Mouse (Mus musculus) midbrain, embryonic 13.5 days (tissue): Measurements from ENCODE around the gene Gdf1. TPM values are rescaled to one million over a fixed set of nuclear protein-coding genes. Genes with fewer than 3 reads are reported as not detected.

Experiments used
- ATAC-seq: fragments of 200-750 bp; cut with Nextera tagmentation; 2 replicates; pipeline ENCODE4 v1.8.0; 2017; ENCODE audit warnings: mild to moderate bottlenecking, moderate TSS enrichment, moderate library complexity
- H3K27ac ChIP-seq: fragments of 300-500 bp; sonication (generic); 2 replicates; pipeline ENCODE4 v1.5.1; 2015; ENCODE audit warnings: inconsistent platforms, mild to moderate bottlenecking, moderate library complexity
- H3K27me3 ChIP-seq: fragments of 300-500 bp; sonication (generic); 2 replicates; pipeline ENCODE4 v1.6.1; 2015; ENCODE audit warnings: mild to moderate bottlenecking, inconsistent platforms
- H3K36me3 ChIP-seq: fragments of 300-500 bp; sonication (generic); 2 replicates; pipeline ENCODE4 v1.6.1; 2015; ENCODE audit warnings: mild to moderate bottlenecking, inconsistent platforms
- H3K4me1 ChIP-seq: fragments of 300-500 bp; sonication (generic); replicated peaks from 2 replicates; pipeline ENCODE4 v1.6.1; 2015; ENCODE audit warnings: inconsistent platforms
- H3K4me2 ChIP-seq: fragments of 300-500 bp; sonication (generic); replicated peaks from 2 replicates; pipeline ENCODE4 v1.6.1; 2015; ENCODE audit warnings: moderate library complexity, mild to moderate bottlenecking, inconsistent platforms
- H3K4me3 ChIP-seq: fragments of 300-500 bp; sonication (generic); replicated peaks from 2 replicates; pipeline ENCODE4 v1.5.1; 2015; ENCODE audit warnings: mild to moderate bottlenecking, inconsistent platforms
- H3K9ac ChIP-seq: fragments of 300-500 bp; sonication (generic); replicated peaks from 2 replicates; pipeline ENCODE4 v1.6.1; 2015; ENCODE audit warnings: mild to moderate bottlenecking, inconsistent platforms
- H3K9me3 ChIP-seq: fragments of 300-500 bp; sonication (generic); 2 replicates; pipeline ENCODE4 v1.6.1; 2016; ENCODE audit warnings: mild to moderate bottlenecking, inconsistent platforms
- WGBS: fragments of 180-500 bp; shearing (Covaris S2); methylation state at CpG from one replicate; pipeline ENCODE4 v1.1.7; 2015; 5-methylcytosine and 5-hydroxymethylcytosine counted together
- polyA plus RNA-seq: library from polyadenylated mRNA; unstranded; fragments of >200 nt; fragmentation: Nextera tagmentation; extraction: Ambion mirVana; gene quantifications from 2 replicates; pipeline ENCODE4 v1.2.1, GENCODE M21; 2015

Gene Gdf1
- 3.7 and 6.0 TPM in 2 replicates for polyA plus RNA-seq

DNA sequence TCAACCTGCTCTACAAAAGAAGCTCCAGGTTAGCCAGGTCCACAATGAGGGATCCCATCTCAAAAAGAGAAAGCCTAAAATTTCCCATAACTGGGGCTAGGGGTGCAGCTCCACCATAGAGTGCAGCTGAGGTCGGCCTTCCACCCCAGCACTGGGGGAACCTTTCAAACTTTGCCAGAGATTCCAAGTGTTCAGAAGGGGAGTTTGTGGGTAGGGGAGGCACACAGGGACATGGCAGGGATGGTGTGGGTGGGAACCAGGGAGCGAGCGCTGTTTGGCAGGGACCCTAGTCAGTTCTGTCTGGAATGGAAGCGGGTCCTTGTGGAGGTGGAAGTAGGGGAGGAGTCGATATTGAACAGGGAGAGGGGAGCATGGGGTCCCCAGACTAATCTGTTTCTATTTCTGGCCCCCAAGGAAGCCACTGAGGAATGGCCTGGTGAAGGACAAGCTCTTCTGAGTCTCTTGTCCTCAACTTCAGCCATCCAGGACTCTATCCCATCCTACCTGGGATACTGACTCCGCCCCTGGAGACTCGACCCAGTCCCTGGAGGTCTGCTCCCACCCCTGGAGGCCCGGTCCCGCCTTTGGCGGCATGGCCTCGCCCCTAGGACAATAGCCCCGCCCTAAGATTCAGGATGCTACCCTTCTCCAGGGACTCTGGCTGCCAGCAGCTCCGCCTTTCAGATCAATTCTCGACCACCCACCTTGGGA, at the start of gene Gdf1:
Gdf1 (plus strand) TSS at position 694 of the 711 bp plus-strand sequence.
- Histone ChIP-seq H3K9me3 (no peaks in the 10 kb centered on the region), H3K4me3 (no peak within 1 kb of the TSS; the same call in 1 of the 2 replicates), H3K4me1 (peaks cover 37% of the 10 kb centered on the region), H3K36me3 (peaks cover 82% of the 10 kb centered on the region), H3K27me3 (peaks cover 15% of the 10 kb centered on the region), H3K4me2 (peak within 1 kb of the TSS; percentile 36), H3K27ac (0 out of 2 replicates have a peak within 1 kb of the TSS, but pooled peaks have one; percentile 25), H3K9ac (peak within 1 kb of the TSS; percentile 48)
- no peak for ATAC-seq
- 22% methylated on average over 14 of the region's 14 CpGs for WGBS

GRCm38 (mm10) chr8:70281001-70281400, 48.6 kb upstream of the Gdf1 start:
- 39% methylated on average over 3 of the region's 3 CpGs for WGBS
- Histone ChIP-seq H3K4me2 (no peak overlapping the region), H3K9ac (no peak overlapping the region), H3K27ac (no peak overlapping the region), H3K4me1 (peaks cover 22% of the 10 kb centered on the region), H3K27me3 (no peaks in the 10 kb centered on the region), H3K9me3 (no peaks in the 10 kb centered on the region), H3K4me3 (no peak overlapping the region), H3K36me3 (peaks cover 13% of the 10 kb centered on the region)
- ATAC-seq, result no peak

DNA sequence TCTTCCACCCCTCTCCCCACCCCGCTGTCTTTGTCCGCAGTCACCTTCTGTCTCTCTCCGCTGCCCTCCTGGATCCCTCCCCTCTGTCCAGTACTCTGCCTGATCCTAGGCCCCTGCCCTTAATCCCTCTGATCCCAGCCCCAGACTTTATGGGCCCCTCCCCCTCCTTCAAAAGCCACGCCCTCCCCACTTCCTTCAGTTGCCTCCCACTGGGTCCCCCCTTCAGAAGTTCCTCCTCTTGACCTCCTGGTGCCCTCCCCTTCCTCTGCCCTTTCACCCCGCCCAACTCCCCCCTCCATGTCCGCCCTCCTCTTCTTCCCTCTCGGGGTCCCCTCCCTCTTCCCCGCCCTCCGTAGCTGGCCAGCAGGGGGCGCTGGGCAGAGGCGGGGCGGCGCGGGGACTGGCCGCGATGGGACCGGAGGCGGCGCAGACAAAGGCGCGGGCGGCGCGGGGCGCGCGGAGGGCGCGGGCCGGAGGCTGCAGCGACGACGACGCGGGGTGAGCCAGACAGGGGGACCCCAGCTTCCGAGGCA, 46.9 kb upstream of the Gdf1 start, which contains the start of gene Homer3:
Homer3 (plus strand) TSS at position 225 of the 533 bp plus-strand sequence.
- H3K9me3 ChIP-seq, result no peaks in the 10 kb centered on the region
- no peaks in the 10 kb centered on the region for H3K27me3 ChIP-seq
- H3K9ac ChIP-seq, result peak within 1 kb of the TSS; percentile 93
- peak within 1 kb of the TSS; percentile 90 for H3K4me3 ChIP-seq
- peak; percentile 88 for ATAC-seq
- peaks cover 30% of the 10 kb centered on the region for H3K36me3 ChIP-seq
- H3K4me2 ChIP-seq, result peak within 1 kb of the TSS; percentile 88
- 1% methylated on average over 36 of the region's 36 CpGs for WGBS
- H3K4me1 ChIP-seq, result peaks cover 22% of the 10 kb centered on the region
- H3K27ac ChIP-seq, result peak within 1 kb of the TSS; percentile 72

DNA sequence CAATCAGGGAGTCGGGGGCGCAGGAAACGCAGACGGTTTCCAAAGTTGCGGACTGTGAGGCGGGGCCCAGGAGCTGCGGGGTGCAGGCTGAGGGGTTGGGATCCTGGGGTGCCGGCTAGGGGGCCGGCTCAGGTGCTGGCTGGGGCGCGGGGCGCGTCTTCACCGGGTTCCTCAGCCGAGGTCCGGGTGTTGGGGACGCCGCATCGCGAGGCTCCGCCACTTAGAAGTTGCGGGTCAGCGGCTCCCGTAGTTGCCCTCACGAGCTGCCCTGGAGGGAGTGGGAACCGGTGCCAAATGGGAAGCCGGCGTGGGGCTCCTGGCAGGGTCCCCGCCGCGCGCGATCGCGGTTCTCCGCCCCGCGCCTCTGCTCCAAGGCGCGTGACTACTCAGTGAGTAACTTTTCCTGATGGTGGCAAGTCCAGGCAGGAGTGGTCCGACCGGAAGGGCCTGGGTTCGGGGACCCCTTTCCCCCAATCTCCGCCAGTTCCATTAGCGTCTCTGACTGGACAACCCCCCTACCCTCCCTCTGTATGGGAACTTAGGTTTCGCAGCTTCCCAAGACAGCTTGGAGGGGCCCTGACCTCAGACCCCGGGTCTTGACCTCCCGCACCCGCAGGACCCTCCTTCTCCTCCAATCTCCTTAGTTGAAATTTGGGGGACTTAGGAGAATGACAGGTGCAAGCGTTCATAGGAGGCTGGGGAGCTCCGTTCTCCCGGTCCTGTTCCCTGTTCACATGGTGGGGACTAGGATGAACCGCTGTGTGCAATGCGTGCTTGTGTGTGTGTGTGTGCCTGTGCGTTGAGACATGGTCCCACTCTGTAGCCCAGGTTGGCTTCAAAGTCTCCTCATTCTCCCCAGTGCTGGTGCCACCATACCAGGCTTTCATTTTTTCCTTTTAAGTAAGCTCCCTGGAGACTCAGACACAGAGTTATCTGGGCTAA, 46.2 kb upstream of the Gdf1 start:
- Histone ChIP-seq H3K4me2 (peak overlapping the region; percentile 88), H3K36me3 (peaks cover 38% of the 10 kb centered on the region), H3K4me3 (peak overlapping the region; percentile 90), H3K27ac (peak overlapping the region; percentile 72), H3K9me3 (no peaks in the 10 kb centered on the region), H3K27me3 (no peaks in the 10 kb centered on the region), H3K4me1 (peaks cover 22% of the 10 kb centered on the region), H3K9ac (peak overlapping the region; percentile 93)
- peak; percentile 66 for ATAC-seq
- WGBS, result under 1% methylated on average over 54 of the region's 55 CpGs

DNA sequence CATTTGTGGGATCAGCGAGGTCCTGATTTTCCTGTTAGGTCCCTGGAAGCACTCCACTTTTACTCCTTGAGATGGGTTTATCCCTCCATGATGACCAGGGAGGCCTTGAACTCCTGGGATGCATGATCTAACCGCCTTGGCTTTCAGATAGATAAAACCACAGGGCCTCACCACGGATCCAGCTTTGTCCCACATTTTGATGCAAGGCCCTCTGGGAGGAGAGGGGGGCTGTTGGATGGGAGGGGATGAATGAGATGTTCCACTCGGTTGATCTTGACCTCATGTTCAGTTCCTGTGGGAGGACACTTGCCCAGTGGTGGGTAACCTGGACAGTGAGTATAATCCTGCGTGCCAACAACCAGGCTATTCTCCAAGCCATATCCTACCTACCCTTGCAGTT, 45.2 kb upstream of the Gdf1 start:
- WGBS, result 68% methylated on average over 5 of the region's 5 CpGs
- Histone ChIP-seq H3K4me1 (peaks cover 22% of the 10 kb centered on the region), H3K4me2 (peak overlapping the region; percentile 88), H3K27ac (no peak overlapping the region), H3K9ac (no peak overlapping the region), H3K9me3 (no peaks in the 10 kb centered on the region), H3K36me3 (peaks cover 46% of the 10 kb centered on the region), H3K4me3 (0 out of 2 replicates have a peak overlapping the region, but pooled peaks have one; percentile 90), H3K27me3 (no peaks in the 10 kb centered on the region)
- no peak for ATAC-seq

- H3K4me3 ChIP-seq, result no peak overlapping the region
- no peak for ATAC-seq
- no peak overlapping the region for H3K4me2 ChIP-seq
- WGBS, result 97% methylated on average over 15 of the region's 15 CpGs
- H3K4me1 ChIP-seq, result peaks cover 22% of the 10 kb centered on the region
- no peaks in the 10 kb centered on the region for H3K27me3 ChIP-seq
- peaks cover 53% of the 10 kb centered on the region for H3K36me3 ChIP-seq
- H3K9me3 ChIP-seq, result no peaks in the 10 kb centered on the region
- no peak overlapping the region for H3K27ac ChIP-seq
- H3K9ac ChIP-seq, result no peak overlapping the region
These were observed 44.3 kb upstream of the Gdf1 start for GRCm38 (mm10) chr8:70285304-70285703.

GRCm38 (mm10) chr8:70286737-70287136, 42.9 kb upstream of the Gdf1 start:
- peaks cover 67% of the 10 kb centered on the region for H3K36me3 ChIP-seq
- no peak overlapping the region for H3K27ac ChIP-seq
- no peak overlapping the region for H3K4me3 ChIP-seq
- H3K4me2 ChIP-seq, result no peak overlapping the region
- H3K27me3 ChIP-seq, result no peaks in the 10 kb centered on the region
- H3K4me1 ChIP-seq, result peaks cover 22% of the 10 kb centered on the region
- no peak overlapping the region for H3K9ac ChIP-seq
- no peaks in the 10 kb centered on the region for H3K9me3 ChIP-seq
- ATAC-seq, result no peak
- 89% methylated on average over 8 of the region's 8 CpGs for WGBS

DNA sequence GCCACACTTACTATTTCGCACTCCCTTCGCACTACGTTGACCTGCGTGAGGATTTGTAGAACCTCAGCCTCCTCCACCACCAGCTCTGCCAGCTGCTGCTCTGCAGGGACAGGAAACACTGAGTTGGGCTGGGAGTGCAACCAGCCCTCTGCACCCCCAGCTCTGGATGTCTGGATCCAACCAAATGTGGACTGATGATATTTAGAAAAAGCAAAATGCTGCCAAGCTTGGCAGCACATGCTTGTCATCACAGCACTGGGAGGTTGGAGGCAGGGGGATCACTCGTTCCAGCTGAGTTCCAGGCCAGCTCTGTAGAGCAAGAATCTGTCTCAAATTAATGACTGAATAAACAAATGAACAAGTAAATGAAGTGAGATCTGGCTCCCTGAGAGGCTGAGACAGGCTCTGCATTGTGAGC, 35.6 kb upstream of the Gdf1 start:
- no peak overlapping the region for H3K9ac ChIP-seq
- no peaks in the 10 kb centered on the region for H3K4me1 ChIP-seq
- H3K4me3 ChIP-seq, result no peak overlapping the region
- no peak overlapping the region for H3K27ac ChIP-seq
- no peaks in the 10 kb centered on the region for H3K27me3 ChIP-seq
- H3K4me2 ChIP-seq, result no peak overlapping the region
- ATAC-seq, result no peak
- 83% methylated on average over 5 of the region's 5 CpGs for WGBS
- no peaks in the 10 kb centered on the region for H3K9me3 ChIP-seq
- peaks cover 93% of the 10 kb centered on the region for H3K36me3 ChIP-seq

DNA sequence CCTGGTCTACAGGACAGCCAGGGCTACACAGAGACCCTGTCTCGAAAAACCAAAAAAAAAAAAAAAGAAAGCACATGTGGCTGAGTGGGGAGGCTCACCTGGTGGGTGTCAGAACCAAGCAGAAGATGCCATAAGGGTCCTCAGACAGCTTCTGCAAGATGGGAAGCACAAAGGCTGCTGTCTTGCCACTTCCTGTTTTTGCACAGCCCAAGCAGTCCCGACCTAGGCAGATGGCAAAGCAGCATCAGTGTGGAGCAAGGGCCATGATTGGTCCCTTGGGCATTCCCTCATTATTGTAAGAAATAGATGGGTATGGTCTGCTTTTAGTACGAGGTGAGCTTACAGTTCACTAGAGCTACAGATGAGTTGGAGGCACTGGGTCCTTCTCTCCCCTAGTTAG, 28.7 kb upstream of the Gdf1 start:
- no peak overlapping the region for H3K4me2 ChIP-seq
- 81% methylated on average over 3 of the region's 3 CpGs for WGBS
- H3K4me1 ChIP-seq, result peaks cover 33% of the 10 kb centered on the region
- no peak overlapping the region for H3K4me3 ChIP-seq
- H3K27me3 ChIP-seq, result no peaks in the 10 kb centered on the region
- no peak for ATAC-seq
- H3K9ac ChIP-seq, result no peak overlapping the region
- peaks cover 60% of the 10 kb centered on the region for H3K36me3 ChIP-seq
- H3K27ac ChIP-seq, result no peak overlapping the region
- H3K9me3 ChIP-seq, result no peaks in the 10 kb centered on the region

GRCm38 (mm10) chr8:70302358-70302890, 27.2 kb upstream of the Gdf1 start, which contains the start of the genes Ddx49 and Cope:
Ddx49 (minus strand) TSS chr8:70302489.
Cope (plus strand) TSS chr8:70302518.
- Histone ChIP-seq H3K9ac (peak within 1 kb of the TSS; percentile 83), H3K9me3 (no peaks in the 10 kb centered on the region), H3K36me3 (peaks cover 57% of the 10 kb centered on the region), H3K27me3 (no peaks in the 10 kb centered on the region), H3K27ac (peak within 1 kb of the TSS; percentile 60; the same call in 1 of the 2 replicates), H3K4me3 (peak within 1 kb of the TSS; percentile 89), H3K4me1 (peaks cover 33% of the 10 kb centered on the region), H3K4me2 (peak within 1 kb of the TSS; percentile 97)
- peak; percentile 94 for ATAC-seq
- 0% methylated on average over 40 of the region's 40 CpGs for WGBS

GRCm38 (mm10) chr8:70302901-70303300, 26.7 kb upstream of the Gdf1 start:
- Histone ChIP-seq H3K4me3 (peak overlapping the region; percentile 89), H3K4me1 (peaks cover 33% of the 10 kb centered on the region), H3K27ac (peak overlapping the region; percentile 60; the same call in 1 of the 2 replicates), H3K4me2 (peak overlapping the region; percentile 97), H3K9ac (peak overlapping the region; percentile 83), H3K9me3 (no peaks in the 10 kb centered on the region), H3K27me3 (no peaks in the 10 kb centered on the region), H3K36me3 (peaks cover 57% of the 10 kb centered on the region)
- 5% methylated on average over 16 of the region's 16 CpGs for WGBS
- ATAC-seq, result peak; percentile 48
